Mouse (Mus musculus): ENCODE measurements at regions not wholly inside any gene's neighbourhood (a gene's known extent, or its start where the extent isn't known, plus 50 kb on each side); places are given as distances from the start of the nearest gene placed in this dataset.

DNA sequence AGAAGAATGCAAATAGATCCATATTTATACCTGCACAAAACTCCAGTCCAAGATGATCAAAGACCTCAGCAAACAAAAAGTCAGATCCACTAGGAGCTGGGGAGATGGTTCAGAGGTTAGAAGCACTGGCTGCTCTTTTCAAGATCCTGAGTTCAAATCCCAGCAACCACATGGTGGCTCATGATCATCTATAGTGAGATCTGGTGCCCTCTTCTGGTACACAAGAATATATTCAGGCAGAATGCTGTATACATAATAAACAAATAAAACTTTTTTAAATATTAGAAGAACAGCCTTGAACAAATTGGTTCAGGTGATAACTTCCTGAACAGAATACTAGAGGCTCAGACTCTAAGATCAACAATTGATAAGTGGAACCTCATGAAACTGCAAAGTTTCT is 83.7 kb downstream of the Hmgn5 start:
- peak; percentile 14 for DNase-seq (ENCODE audit: low read depth, low spot score)

Measured in A20 (cell line).